Mouse (Mus musculus) erythroblast, adult 5-6 weeks (primary cell): ENCODE measurements at regions not wholly inside any gene's neighbourhood (a gene's known extent, or its start where the extent isn't known, plus 50 kb on each side); places are given as distances from the start of the nearest gene placed in this dataset.
"Not testable (repeated sequence)": the region's sequence is repeated elsewhere in the genome, so short reads cannot be mapped to it uniquely, and the experiment has no call there.

Experiments
- ATAC-seq: replicated peaks from 2 replicates; pipeline ENCODE4 v1.8.0; 2016; ENCODE audit warnings: moderate number of reproducible peaks, mild to moderate bottlenecking, moderate TSS enrichment, inconsistent platforms; ENCODE audit not compliant: poor library complexity, low FRiP score, severe bottlenecking

DNA sequence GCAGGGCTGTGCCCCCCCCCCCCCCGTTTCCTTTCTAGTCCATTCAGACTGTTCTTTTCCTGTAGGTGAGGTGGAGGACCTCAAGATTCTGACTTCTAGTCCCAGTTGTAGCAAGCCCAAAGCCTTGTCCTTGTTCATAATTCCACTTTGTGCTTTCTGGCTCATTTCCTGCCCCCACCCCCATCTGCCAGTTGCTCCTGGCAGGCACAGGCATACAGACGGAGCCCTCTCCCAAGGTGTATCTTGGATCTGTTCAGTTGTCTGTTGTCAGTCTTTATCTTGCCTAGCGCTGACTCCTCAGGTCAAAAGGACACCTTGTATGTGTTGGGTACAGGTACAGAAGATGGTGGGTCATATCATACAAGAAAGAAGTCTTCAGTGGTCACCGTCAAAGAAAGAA, 81.9 kb downstream of the Fam43a start:
- ATAC-seq = no peak

DNA sequence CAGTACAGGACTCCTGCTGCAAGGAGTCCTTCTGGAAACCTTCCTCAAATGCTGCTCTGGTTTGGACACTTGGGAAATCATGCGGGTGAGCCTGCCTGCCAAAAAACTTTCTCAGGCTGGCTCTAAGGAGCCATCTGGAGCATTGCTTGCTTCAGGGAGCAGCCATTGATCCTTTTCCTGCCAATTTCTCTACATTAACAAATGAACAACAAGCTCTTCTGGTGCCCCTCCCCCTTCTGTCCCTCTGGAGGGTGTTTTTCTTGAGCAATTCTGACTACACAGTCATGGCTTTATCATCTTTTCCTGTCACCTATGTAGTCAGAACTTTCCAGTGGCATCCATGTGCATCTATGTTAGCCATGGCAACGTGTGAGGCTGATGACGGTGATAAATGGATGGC, 84.5 kb downstream of the Fam43a start:
- no peak for ATAC-seq

DNA sequence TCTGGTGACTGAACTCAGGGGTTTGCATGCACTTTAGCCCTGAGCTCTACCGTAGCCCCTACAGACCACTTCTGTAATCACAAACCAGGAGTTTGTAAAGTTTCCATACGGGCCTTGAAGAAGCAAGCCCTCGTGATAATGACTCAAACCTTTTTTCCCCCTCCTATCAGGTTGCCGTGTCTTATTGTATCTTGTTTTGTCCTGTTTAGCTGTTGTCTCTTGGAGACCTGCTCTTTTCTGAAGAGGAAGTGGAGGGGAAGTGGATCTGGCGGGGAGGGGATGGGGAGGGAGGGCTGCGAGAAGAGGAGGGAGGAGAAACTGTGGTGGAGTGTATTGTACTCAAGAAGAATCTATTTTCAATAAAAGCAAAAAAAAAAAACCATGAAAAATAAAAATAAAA, 87.0 kb downstream of the Fam43a start:
- no peak for ATAC-seq

- no peak for ATAC-seq
These were observed 87.7 kb downstream of the Fam43a start for GRCm38 (mm10) chr16:30687225-30687624.

DNA sequence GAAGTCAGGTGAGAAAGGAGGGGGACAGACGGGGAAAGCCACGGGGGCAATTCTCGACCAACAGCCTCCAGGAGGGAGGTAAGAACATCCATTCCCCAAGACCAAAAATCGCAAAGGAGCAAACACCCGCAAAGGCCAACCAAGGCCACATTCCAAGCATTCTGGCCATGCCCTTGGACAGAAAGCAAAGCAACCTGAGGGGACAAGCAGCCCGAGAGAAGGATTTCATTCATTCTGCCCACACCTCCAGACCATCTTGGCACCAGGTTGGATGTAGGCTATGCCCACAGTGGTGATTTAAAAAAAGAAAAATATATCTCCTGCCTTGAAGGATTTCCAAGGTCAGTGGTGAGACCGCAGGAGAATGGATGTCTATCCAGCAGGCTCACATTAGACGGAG, 88.2 kb downstream of the Fam43a start:
- no peak for ATAC-seq

DNA sequence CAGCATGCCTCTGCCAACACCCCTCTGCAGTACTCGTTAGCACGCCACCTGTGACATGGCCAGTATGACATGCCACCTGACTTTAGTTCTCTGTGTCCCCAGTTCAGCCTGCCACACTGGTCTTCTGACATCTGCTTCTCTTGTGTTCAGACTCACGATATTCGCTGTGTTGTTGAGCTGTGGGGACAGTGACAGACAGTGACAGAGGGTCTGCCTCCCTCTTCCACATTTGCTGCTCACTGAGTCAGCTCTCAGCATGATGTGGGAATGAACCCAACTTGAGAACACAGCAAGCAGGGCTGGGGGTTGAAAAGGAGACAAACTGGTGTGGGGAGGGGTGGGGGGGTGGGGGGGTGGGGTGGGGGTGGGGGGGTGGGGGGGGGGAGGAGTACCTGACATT, 91.0 kb downstream of the Fam43a start:
- ATAC-seq = no peak

GRCm38 (mm10) chr16:30691964-30692363, 92.4 kb downstream of the Fam43a start:
- no peak for ATAC-seq

DNA sequence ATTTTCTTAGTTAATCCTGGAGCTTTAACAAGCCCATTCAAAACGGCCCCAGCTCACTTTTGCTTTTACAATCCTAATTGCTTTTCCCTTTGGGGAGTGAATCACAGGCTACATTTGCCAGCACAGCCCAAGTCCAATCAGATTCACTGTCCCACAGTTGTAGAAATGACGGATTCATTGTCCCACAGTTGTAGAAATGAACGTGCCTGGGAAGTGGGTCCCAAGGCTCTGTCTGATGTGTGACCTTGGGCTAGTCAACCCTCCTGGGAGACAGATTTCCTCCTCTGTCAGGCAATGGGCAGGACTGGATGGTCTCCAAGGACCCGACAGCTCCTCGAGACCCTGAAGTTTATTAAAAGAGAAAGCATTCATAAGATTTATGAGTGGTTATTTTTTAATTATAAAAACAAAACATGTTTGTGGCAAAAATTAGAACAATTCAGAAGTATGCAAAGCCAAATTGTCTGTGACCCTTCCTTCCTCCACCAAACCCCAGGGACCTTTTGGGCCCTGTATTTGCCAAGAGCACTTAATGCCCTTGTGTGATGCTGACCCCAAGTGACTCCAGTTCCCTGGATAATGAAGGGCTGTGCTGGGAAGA, 93.1 kb downstream of the Fam43a start:
- ATAC-seq = no peak

DNA sequence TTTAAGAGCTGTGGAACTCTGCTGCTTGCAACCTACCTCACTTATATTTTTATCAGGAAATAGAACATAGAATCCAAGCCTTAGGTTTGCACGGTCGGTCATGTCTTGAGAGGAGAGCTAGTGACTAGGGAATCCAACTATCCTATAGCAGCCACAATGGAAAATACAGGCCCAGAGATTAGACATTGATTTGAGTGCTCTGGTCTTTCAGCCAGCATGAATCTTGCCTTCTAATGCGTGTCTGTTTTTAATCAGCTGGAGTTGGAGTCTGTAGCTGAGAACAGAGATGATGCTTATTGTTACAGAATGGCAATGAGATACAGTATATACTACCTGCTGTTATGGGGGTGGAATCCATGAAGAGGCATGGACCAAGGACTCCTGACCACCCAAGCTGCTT, 93.7 kb downstream of the Fam43a start:
- ATAC-seq = no peak

- ATAC-seq = no peak
These were observed 94.5 kb downstream of the Fam43a start for GRCm38 (mm10) chr16:30693839-30694527.

DNA sequence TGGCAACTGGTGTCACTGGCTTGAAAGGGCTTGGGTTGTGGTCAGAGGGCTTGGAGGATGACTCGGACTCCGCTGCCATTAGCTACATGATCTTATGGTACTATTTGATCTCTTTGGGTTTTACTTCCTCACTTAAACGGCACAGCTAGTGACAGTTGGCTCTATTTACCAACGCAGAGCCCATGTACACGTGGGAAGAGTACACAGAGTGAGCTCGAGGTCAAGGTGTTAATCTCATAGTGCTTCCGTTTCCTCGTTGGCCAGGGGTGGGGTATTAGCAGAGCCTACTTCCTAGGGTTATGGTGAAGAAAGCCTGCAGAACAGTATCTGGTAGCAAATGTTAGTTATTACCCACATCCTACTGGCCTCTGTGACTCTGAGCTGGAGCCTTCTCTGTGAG, 96.2 kb downstream of the Fam43a start:
- no peak for ATAC-seq

GRCm38 (mm10) chr16:30697209-30697608, 97.7 kb downstream of the Fam43a start:
- ATAC-seq = no peak

GRCm38 (mm10) chr16:30697806-30698205, 98.3 kb downstream of the Fam43a start:
- no peak; the same call in 1 of the 2 replicates for ATAC-seq

GRCm38 (mm10) chr16:30703831-30704230, 104.3 kb downstream of the Fam43a start:
- no peak for ATAC-seq

DNA sequence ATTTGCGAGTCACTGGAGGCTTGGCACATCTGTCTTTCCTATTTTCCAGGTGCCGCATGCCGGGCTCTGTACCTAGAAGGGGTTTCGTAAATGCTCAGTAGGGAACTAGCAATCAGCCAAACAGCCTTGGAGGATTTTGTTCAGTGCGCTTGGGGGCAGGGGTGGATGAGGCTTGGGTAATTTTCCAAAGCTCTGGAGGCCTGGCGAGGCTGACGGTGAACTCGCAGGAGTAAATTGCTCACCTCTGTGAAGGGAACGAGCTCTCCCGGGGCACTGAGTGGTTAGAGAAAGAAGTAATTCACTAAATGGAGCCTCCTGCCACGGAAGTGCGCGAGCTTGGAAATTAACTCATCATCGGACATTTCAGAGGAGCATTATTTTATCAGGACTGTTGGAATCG, 110.0 kb downstream of the Fam43a start:
- no peak for ATAC-seq

- ATAC-seq = no peak
These were observed 110.5 kb downstream of the Fam43a start for GRCm38 (mm10) chr16:30709975-30710374.

DNA sequence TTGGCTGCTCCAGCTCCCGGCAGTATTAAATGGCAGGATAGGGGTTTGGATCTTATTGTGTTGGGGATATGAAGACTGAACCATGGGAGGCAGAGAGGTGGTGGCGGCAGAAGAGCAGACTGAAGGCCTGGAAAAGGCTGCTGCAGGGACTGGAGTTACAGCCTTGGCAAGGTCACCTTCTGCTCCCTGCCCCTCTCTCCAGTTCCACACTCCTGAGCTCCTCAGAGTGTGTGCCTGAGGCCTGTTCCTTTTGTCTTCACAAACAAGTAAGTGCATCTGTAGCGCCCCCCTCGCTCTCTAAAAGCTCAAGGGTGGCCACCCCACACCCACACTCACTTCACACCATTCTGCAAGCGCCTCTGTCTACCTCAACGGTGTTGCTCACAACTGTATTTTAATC, 113.0 kb downstream of the Fam43a start:
- no peak for ATAC-seq

DNA sequence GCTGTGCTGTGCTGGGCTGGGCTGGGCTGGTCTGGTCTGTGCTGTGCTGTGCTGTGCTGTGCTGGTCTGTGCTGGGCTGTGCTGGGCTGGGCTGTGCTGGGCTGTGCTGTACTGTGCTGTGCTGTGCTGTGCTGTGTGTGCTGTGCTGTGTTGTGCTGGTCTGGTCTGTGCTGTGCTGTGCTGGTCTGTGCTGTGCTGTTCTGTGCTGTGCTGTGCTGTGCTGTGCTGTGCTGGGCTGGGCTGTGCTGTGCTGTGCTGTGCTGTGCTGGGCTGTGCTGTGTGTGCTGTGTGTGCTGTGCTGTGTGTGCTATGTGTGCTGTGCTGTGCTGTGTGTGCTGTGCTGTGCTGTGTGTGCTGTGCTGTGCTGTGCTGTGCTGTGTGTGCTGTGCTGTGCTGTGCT, 118.1 kb downstream of the Fam43a start:
- not testable (repeated sequence) for ATAC-seq

- no peak for ATAC-seq
These were observed 121.3 kb downstream of the Fam43a start for GRCm38 (mm10) chr16:30720791-30721190.

DNA sequence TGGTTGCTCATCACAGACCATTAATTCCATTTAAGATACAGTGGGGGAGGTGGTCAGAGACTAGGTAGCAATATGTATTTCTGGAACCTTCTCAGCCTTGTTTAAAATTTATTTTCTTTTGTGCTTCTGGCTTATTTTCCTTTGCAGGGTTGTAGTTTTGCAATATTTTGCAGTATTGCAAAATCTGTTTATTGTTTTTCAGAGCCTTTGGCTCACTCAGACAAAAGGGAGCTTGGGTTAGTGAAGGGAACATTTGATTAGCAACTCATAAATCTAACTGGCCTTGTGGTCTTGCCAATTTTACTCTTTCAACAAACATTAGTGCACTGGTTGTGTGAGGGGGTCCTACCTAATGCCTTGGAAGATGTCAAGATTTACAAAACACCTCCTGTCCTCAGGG, 121.7 kb downstream of the Fam43a start:
- ATAC-seq = no peak

DNA sequence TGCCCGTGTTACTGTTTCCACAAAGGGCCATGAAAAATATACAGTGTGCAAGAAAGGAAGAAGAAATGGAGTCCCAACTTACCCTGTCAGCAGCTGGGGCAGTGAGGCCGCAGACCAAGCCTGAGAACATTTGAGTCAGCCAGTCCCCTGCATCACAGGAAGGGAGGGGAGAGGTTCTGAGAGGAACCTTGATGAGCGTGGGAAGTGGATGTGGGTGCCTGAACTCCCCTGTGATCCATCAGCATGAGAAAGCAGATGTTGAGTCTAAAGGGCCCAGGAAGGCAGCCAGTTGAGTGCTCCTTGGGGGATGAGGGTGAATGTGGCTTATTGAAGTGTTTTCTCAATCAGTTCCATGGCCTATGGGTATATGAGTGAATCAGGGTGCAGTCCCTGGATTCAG, 122.8 kb downstream of the Fam43a start:
- no peak for ATAC-seq

GRCm38 (mm10) chr16:30724591-30724990, 125.1 kb downstream of the Fam43a start:
- no peak for ATAC-seq
